ENCODE assay signal across 9 mouse cellular contexts in genomic region chr1:162858748-162859130, GRCm38 (mm10). TPM values are rescaled to one million over a fixed set of nuclear protein-coding genes. Genes with fewer than 3 reads are reported as not detected.
DNase-seq lines count a peak whose midpoint lies in the region; ATAC-seq lines count a peak whose summit lies in the region.
"Had no signal": no experiment of that assay in that cellular context is flagged by ENCODE, and none has a peak within 500 bp of the region (broad histone marks: within the 10 kb centered on the region; RNA-seq: fewer than 3 reads in every experiment).

No protein-coding gene starts in this region.

- 0 out of 2 replicates have a peak overlapping the region, but pooled peaks have one; percentile 12 for H3K4me3 ChIP-seq in intestine, embryonic 16.5 days (ENCODE audit: low read length)
- H3K4me3 ChIP-seq in midbrain, embryonic 12.5 days = peak overlapping the region; percentile 14; the same call in 1 of the 2 replicates
- H3K4me3 ChIP-seq: megakaryocyte, embryonic 14.5 days had no signal

- DNase-seq in cerebellum, postnatal 10 days = peak; percentile 45 to 65
- no peak for DNase-seq in cerebellum, adult 18-20 months
- DNase-seq in retina, embryonic 14.5 days (ENCODE audit: low spot score) = peak; percentile 23
- no peak for DNase-seq in retina, postnatal 1 day
- DNase-seq in thymus, postnatal 10 days (ENCODE audit: low spot score in 2 of 2) = no peak
- no peak for DNase-seq in thymus, postnatal 36 days

- H3K36me3 ChIP-seq in intestine, embryonic 16.5 days (ENCODE audit: control insufficient read depth, insufficient read depth, low read length) = no peaks in the 10 kb centered on the region
- no peaks in the 10 kb centered on the region for H3K36me3 ChIP-seq in midbrain, embryonic 12.5 days

- 63% methylated on average over 12 of the region's 12 CpGs for WGBS in intestine, embryonic 16.5 days
- WGBS in midbrain, embryonic 12.5 days = 58% methylated on average over 12 of the region's 12 CpGs

- no peak for ATAC-seq in intestine, embryonic 16.5 days
- peak; percentile 43 for ATAC-seq in midbrain, embryonic 12.5 days (ENCODE audit: low FRiP score, low read depth)

- no peaks in the 10 kb centered on the region for H3K9me3 ChIP-seq in intestine, embryonic 16.5 days (ENCODE audit: control insufficient read depth, low read length)
- H3K9me3 ChIP-seq in midbrain, embryonic 12.5 days = no peaks in the 10 kb centered on the region
- H3K9me3 ChIP-seq: megakaryocyte, embryonic 14.5 days had no signal

- H3K27ac ChIP-seq in intestine, embryonic 16.5 days (ENCODE audit: low read length) = no peak overlapping the region
- H3K27ac ChIP-seq in midbrain, embryonic 12.5 days (replicated peaks) = peak overlapping the region; percentile 56; the same call in 1 of the 2 replicates

- no peak overlapping the region; the same call in 1 of the 2 replicates for H3K9ac ChIP-seq in intestine, embryonic 16.5 days (ENCODE audit: low read depth, low read length)
- peak overlapping the region; percentile 28; the same call in 1 of the 2 replicates for H3K9ac ChIP-seq in midbrain, embryonic 12.5 days (replicated peaks)

- H3K4me1 ChIP-seq in intestine, embryonic 16.5 days (ENCODE audit: control insufficient read depth, insufficient read depth, low read length) = peaks cover 11% of the 10 kb centered on the region
- H3K4me1 ChIP-seq in midbrain, embryonic 12.5 days = peaks cover 18% of the 10 kb centered on the region
- H3K4me1 ChIP-seq: megakaryocyte, embryonic 14.5 days had no signal

- H3K27me3 ChIP-seq in intestine, embryonic 16.5 days (replicated peaks; ENCODE audit: control insufficient read depth, insufficient read depth, low read length) = no peaks in the 10 kb centered on the region
- peaks cover 5% of the 10 kb centered on the region; the same call in 1 of the 2 replicates for H3K27me3 ChIP-seq in midbrain, embryonic 12.5 days
- H3K27me3 ChIP-seq: megakaryocyte, embryonic 14.5 days had no signal

- H3K4me2 ChIP-seq in intestine, embryonic 16.5 days (ENCODE audit: low read depth, low read length) = 0 out of 2 replicates have a peak overlapping the region, but pooled peaks have one; percentile 1
- H3K4me2 ChIP-seq in midbrain, embryonic 12.5 days (replicated peaks) = peak overlapping the region; percentile 38

RNA-seq across cellular contexts. Expression of gene Fmo1, which starts 7.7 kb away (rescaled TPM):
- 12.8 and 14.6 TPM in 2 replicates for polyA plus RNA-seq in intestine, embryonic 16.5 days (2015; fragmentation: Nextera tagmentation; extraction: Ambion mirVana)
- 25.0 and 26.9 TPM in 2 replicates for polyA plus RNA-seq in midbrain, embryonic 12.5 days (2016; fragmentation: Nextera tagmentation; extraction: Ambion mirVana)

RNA-seq across cellular contexts. Expression of gene Fmo2, which starts 39.8 kb away (rescaled TPM):
- 2.1 and 3.4 TPM in 2 replicates for polyA plus RNA-seq in intestine, embryonic 16.5 days (2015; fragmentation: Nextera tagmentation; extraction: Ambion mirVana)
- 0.15 TPM in 1 of 2 replicates, not detected in the other for polyA plus RNA-seq in midbrain, embryonic 12.5 days (2016; fragmentation: Nextera tagmentation; extraction: Ambion mirVana)

RNA-seq across cellular contexts. Expression of gene Fmo4, which starts 45.0 kb away (rescaled TPM):
- 11.7 and 13.0 TPM in 2 replicates for polyA plus RNA-seq in intestine, embryonic 16.5 days (2015; fragmentation: Nextera tagmentation; extraction: Ambion mirVana)
- 0.18 and 0.24 TPM in 2 replicates for polyA plus RNA-seq in midbrain, embryonic 12.5 days (2016; fragmentation: Nextera tagmentation; extraction: Ambion mirVana)

Comparison
In these comparisons a context has a peak if more than half of its experiments do, and no peak if none do; other contexts are left out.
1. DNase-seq: peak in cerebellum, postnatal 10 days (2 of 2) and retina, embryonic 14.5 days (single experiment); none in cerebellum, adult 18-20 months (0 of 2), retina, postnatal 1 day (single experiment), thymus, postnatal 10 days (0 of 2) and thymus, postnatal 36 days (0 of 2).
2. RNA of gene Fmo4, which starts 45.0 kb away (polyA plus RNA-seq): 11.7 to 13.0 TPM in intestine, embryonic 16.5 days; 0.18 to 0.24 TPM in midbrain, embryonic 12.5 days; every median in the first group is over 10 times any median in the second.